ENCODE assay signal across 30 mouse cellular contexts in genomic region chr10:37129652-37130051, GRCm38 (mm10).
"Had no signal": no experiment of that assay in that cellular context is flagged by ENCODE, and none has a peak within 500 bp of the region (broad histone marks: within the 10 kb centered on the region; RNA-seq: fewer than 3 reads in every experiment).

No protein-coding gene starts in this region.

- H3K4me3 ChIP-seq: left cerebral cortex, adult 2 months; limb, embryonic 10.5 days; limb, embryonic 12.5 days; limb, embryonic 13.5 days; limb, embryonic 15.5 days; liver, embryonic 12.5 days; liver, embryonic 13.5 days; liver, embryonic 15.5 days; lung, embryonic 15.5 days; megakaryocyte, embryonic 14.5 days; midbrain, embryonic 10.5 days; midbrain, embryonic 12.5 days; midbrain, embryonic 13.5 days; myocyte; neural tube, embryonic 12.5 days; neural tube, embryonic 13.5 days had no signal

- H3K27me3 ChIP-seq: limb, embryonic 12.5 days; limb, embryonic 13.5 days; limb, embryonic 15.5 days; liver, embryonic 12.5 days; lung, embryonic 15.5 days; midbrain, embryonic 12.5 days; midbrain, embryonic 13.5 days; neural tube, embryonic 12.5 days; neural tube, embryonic 13.5 days had no signal

- H3K36me3 ChIP-seq: liver, embryonic 12.5 days; liver, embryonic 13.5 days; liver, embryonic 15.5 days had no signal

- H3K9me3 ChIP-seq: limb, embryonic 10.5 days; limb, embryonic 12.5 days; limb, embryonic 13.5 days; limb, embryonic 15.5 days; liver, embryonic 12.5 days; liver, embryonic 13.5 days; liver, embryonic 15.5 days; lung, embryonic 15.5 days; megakaryocyte, embryonic 14.5 days; midbrain, embryonic 10.5 days; midbrain, embryonic 13.5 days; neural tube, embryonic 12.5 days; neural tube, embryonic 13.5 days had no signal

- H3K27ac ChIP-seq: left cerebral cortex, adult 2 months; limb, embryonic 10.5 days; limb, embryonic 12.5 days; limb, embryonic 13.5 days; limb, embryonic 15.5 days; liver, embryonic 12.5 days; liver, embryonic 13.5 days; liver, embryonic 14.5 days; liver, embryonic 15.5 days; lung, embryonic 15.5 days; macrophage; midbrain, embryonic 10.5 days; midbrain, embryonic 12.5 days; midbrain, embryonic 13.5 days; neural tube, embryonic 12.5 days; neural tube, embryonic 13.5 days had no signal

- H3K4me2 ChIP-seq: limb, embryonic 12.5 days; limb, embryonic 13.5 days; limb, embryonic 15.5 days; liver, embryonic 11.5 days; liver, embryonic 12.5 days; liver, embryonic 13.5 days; liver, embryonic 15.5 days; lung, embryonic 14.5 days; lung, embryonic 15.5 days; midbrain, embryonic 12.5 days; midbrain, embryonic 13.5 days; neural tube, embryonic 12.5 days; neural tube, embryonic 13.5 days had no signal

- ATAC-seq: liver, embryonic 12.5 days; liver, postnatal 0 days; lung, postnatal 0 days had no signal

- H3K9ac ChIP-seq: limb, embryonic 12.5 days; limb, embryonic 13.5 days; limb, embryonic 15.5 days; liver, embryonic 12.5 days; liver, embryonic 13.5 days; liver, embryonic 14.5 days; liver, embryonic 15.5 days; liver, postnatal 0 days; lung, embryonic 14.5 days; lung, embryonic 15.5 days; midbrain, embryonic 12.5 days; midbrain, embryonic 13.5 days; neural tube, embryonic 12.5 days; neural tube, embryonic 13.5 days had no signal

- H3K4me1 ChIP-seq: limb, embryonic 10.5 days; limb, embryonic 12.5 days; limb, embryonic 15.5 days; liver, embryonic 12.5 days; liver, embryonic 13.5 days; liver, embryonic 15.5 days; megakaryocyte, embryonic 14.5 days had no signal

- DNase-seq: left cerebral cortex, postnatal 4 days; liver; liver, embryonic 13.5 days; liver, postnatal 0 days; lung, adult 18-20 months; lung, adult 2 months; lung, embryonic 14.5 days; lung, postnatal 10 days; lung, postnatal 14 days; lung, postnatal 36 days; lung, postnatal 4 days had no signal
